Mouse (Mus musculus) neural tube, embryonic 13.5 days (tissue): ENCODE measurements at regions not wholly inside any gene's neighbourhood (a gene's known extent, or its start where the extent isn't known, plus 50 kb on each side); places are given as distances from the start of the nearest gene placed in this dataset.
A peak's percentile ranks its signal among the peaks of the same experiment; 100 is the strongest.
"Not testable (repeated sequence)": the region's sequence is repeated elsewhere in the genome, so short reads cannot be mapped to it uniquely, and the experiment has no call there.

ENCODE experiments used
- ATAC-seq: fragments of 200-750 bp; cut with Nextera tagmentation; 2 replicates; pipeline ENCODE4 v1.8.0; 2017; ENCODE audit warnings: low read depth, mild to moderate bottlenecking, moderate TSS enrichment, moderate library complexity
- H3K27ac ChIP-seq: fragments of 300-500 bp; sonication (generic); replicated peaks from 2 replicates; pipeline ENCODE4 v1.5.1; 2015; ENCODE audit warnings: moderate library complexity, mild to moderate bottlenecking, inconsistent platforms
- H3K27me3 ChIP-seq: fragments of 300-500 bp; sonication (generic); 2 replicates; pipeline ENCODE4 v1.6.1; 2015; ENCODE audit warnings: mild to moderate bottlenecking, inconsistent platforms
- H3K36me3 ChIP-seq: fragments of 300-500 bp; sonication (generic); 2 replicates; pipeline ENCODE4 v1.6.1; 2015; ENCODE audit warnings: mild to moderate bottlenecking, inconsistent platforms
- H3K4me1 ChIP-seq: fragments of 300-500 bp; sonication (generic); replicated peaks from 2 replicates; pipeline ENCODE4 v1.6.1; 2015; ENCODE audit warnings: inconsistent platforms
- H3K4me2 ChIP-seq: fragments of 300-500 bp; sonication (generic); 2 replicates; pipeline ENCODE4 v1.6.1; 2015; ENCODE audit warnings: inconsistent platforms, mild to moderate bottlenecking, moderate library complexity
- H3K4me3 ChIP-seq: fragments of 300-500 bp; sonication (generic); 2 replicates; pipeline ENCODE4 v1.5.1; 2015; ENCODE audit warnings: mild to moderate bottlenecking, inconsistent platforms
- H3K9ac ChIP-seq: fragments of 300-500 bp; sonication (generic); 2 replicates; pipeline ENCODE4 v1.6.1; 2015; ENCODE audit warnings: moderate library complexity, mild to moderate bottlenecking, inconsistent platforms
- H3K9me3 ChIP-seq: fragments of 300-500 bp; sonication (generic); 2 replicates; pipeline ENCODE4 v1.6.1; 2016; ENCODE audit warnings: inconsistent platforms
- WGBS: fragments of 180-500 bp; shearing (Covaris S2); methylation state at CpG from one replicate; pipeline ENCODE4 v1.1.7; 2015; 5-methylcytosine and 5-hydroxymethylcytosine counted together

GRCm38 (mm10) chr2:168424277-168425099 is 143.0 kb upstream of the Kcng1 start:
- H3K9ac ChIP-seq = no peak overlapping the region
- no peaks in the 10 kb centered on the region for H3K27me3 ChIP-seq
- ATAC-seq = no peak
- no peak overlapping the region for H3K4me3 ChIP-seq
- H3K9me3 ChIP-seq = no peaks in the 10 kb centered on the region
- 64% methylated on average over 20 of the region's 20 CpGs for WGBS
- H3K27ac ChIP-seq = peak overlapping the region; percentile 9; the same call in 1 of the 2 replicates
- H3K4me2 ChIP-seq = no peak overlapping the region
- peaks cover 7% of the 10 kb centered on the region; the same call in 1 of the 2 replicates for H3K4me1 ChIP-seq
- no peaks in the 10 kb centered on the region for H3K36me3 ChIP-seq

- H3K4me2 ChIP-seq = no peak overlapping the region
- no peaks in the 10 kb centered on the region for H3K9me3 ChIP-seq
- no peak overlapping the region for H3K4me3 ChIP-seq
- H3K36me3 ChIP-seq = no peaks in the 10 kb centered on the region
- no peaks in the 10 kb centered on the region for H3K27me3 ChIP-seq
- ATAC-seq = no peak
- H3K27ac ChIP-seq = no peak overlapping the region
- no peak overlapping the region for H3K9ac ChIP-seq
- 70% methylated on average over 6 of the region's 6 CpGs for WGBS
- peaks cover 7% of the 10 kb centered on the region; the same call in 1 of the 2 replicates for H3K4me1 ChIP-seq
Observed at GRCm38 (mm10) chr2:168423551-168423950, 142.0 kb upstream of the Kcng1 start.

DNA sequence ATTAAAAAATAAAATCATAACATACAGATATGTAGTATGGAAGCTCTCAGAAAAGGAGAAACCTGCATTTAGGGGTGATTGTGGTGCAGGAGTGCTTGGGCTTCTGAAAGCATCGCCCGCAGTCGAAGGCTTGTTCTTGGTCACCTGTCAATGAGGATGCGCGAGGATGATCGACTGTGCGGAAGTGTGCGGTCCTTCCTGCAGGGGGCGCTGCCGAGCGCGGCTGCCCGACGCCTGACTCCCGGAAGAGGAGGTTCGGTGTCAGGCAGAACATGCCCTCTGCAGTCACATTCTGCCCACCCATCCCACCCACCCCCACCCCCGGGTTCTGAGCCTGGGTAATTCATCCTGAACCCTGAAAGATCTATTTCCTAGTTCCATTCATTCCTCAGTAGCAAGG is 133.6 kb upstream of the Kcng1 start:
- H3K4me1 ChIP-seq = no peaks in the 10 kb centered on the region
- no peak overlapping the region for H3K9ac ChIP-seq
- no peaks in the 10 kb centered on the region for H3K36me3 ChIP-seq
- no peaks in the 10 kb centered on the region for H3K9me3 ChIP-seq
- no peak overlapping the region for H3K4me2 ChIP-seq
- 31% methylated on average over 17 of the region's 17 CpGs for WGBS
- H3K27me3 ChIP-seq = no peaks in the 10 kb centered on the region
- H3K27ac ChIP-seq = no peak overlapping the region
- no peak overlapping the region for H3K4me3 ChIP-seq
- ATAC-seq = no peak

GRCm38 (mm10) chr2:168414110-168414872 is 132.8 kb upstream of the Kcng1 start:
- 87% methylated on average over 18 of the region's 18 CpGs for WGBS
- no peak for ATAC-seq

DNA sequence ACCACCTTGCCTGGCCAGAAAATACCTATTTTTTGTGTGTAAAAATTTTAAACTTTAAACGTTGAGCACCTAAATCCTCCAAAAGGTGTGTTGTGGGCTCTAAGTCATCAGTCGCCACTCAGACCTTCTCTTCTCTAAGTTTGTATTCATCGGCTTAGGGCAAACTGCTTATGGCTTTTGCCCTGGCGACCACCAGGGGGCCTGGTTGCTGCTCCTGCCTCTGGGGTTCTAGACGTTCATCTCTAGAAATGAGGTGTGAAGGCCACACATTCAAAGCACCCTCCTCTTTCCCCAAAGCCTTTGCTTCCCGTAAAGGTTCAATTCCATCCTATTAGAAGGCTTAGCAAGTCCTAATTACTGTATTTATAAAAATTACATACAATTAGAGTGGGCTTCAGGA is 131.3 kb upstream of the Kcng1 start:
- WGBS = 62% methylated on average over 6 of the region's 6 CpGs
- H3K27me3 ChIP-seq = no peaks in the 10 kb centered on the region
- H3K9ac ChIP-seq = no peak overlapping the region
- no peak overlapping the region for H3K27ac ChIP-seq
- no peak overlapping the region for H3K4me2 ChIP-seq
- 0 out of 2 replicates have a peak, but pooled peaks cover 3% of the 10 kb centered on the region for H3K9me3 ChIP-seq
- no peak overlapping the region for H3K4me3 ChIP-seq
- no peaks in the 10 kb centered on the region for H3K4me1 ChIP-seq
- ATAC-seq = no peak
- H3K36me3 ChIP-seq = no peaks in the 10 kb centered on the region

More at GRCm38 (mm10) chr2:168414110-168414872, 132.8 kb upstream of the Kcng1 start:
- Histone ChIP-seq H3K4me3 (no peak overlapping the region), H3K36me3 (no peaks in the 10 kb centered on the region), H3K27me3 (no peaks in the 10 kb centered on the region), H3K4me2 (no peak overlapping the region), H3K4me1 (no peaks in the 10 kb centered on the region), H3K9me3 (no peaks in the 10 kb centered on the region), H3K27ac (no peak overlapping the region), H3K9ac (no peak overlapping the region)

GRCm38 (mm10) chr2:168402782-168403513 is 121.4 kb upstream of the Kcng1 start:
- Histone ChIP-seq H3K36me3 (no peaks in the 10 kb centered on the region), H3K4me2 (no peak overlapping the region), H3K27ac (peak overlapping the region; percentile 39; the same call in 1 of the 2 replicates), H3K9ac (no peak overlapping the region), H3K4me3 (no peak overlapping the region), H3K4me1 (peaks cover 21% of the 10 kb centered on the region), H3K9me3 (no peaks in the 10 kb centered on the region), H3K27me3 (no peaks in the 10 kb centered on the region)
- WGBS = 38% methylated on average over 16 of the region's 16 CpGs
- ATAC-seq = peak; percentile 54

GRCm38 (mm10) chr2:168399088-168399709 is 117.7 kb upstream of the Kcng1 start:
- H3K9me3 ChIP-seq = no peaks in the 10 kb centered on the region
- H3K27ac ChIP-seq = peak overlapping the region; percentile 73
- peak overlapping the region; percentile 11; the same call in 1 of the 2 replicates for H3K4me2 ChIP-seq
- H3K36me3 ChIP-seq = no peaks in the 10 kb centered on the region
- ATAC-seq = peak; percentile 45; the same call in 1 of the 2 replicates
- no peak overlapping the region for H3K9ac ChIP-seq
- peaks cover 28% of the 10 kb centered on the region for H3K4me1 ChIP-seq
- H3K27me3 ChIP-seq = no peaks in the 10 kb centered on the region
- WGBS = 41% methylated on average over 14 of the region's 14 CpGs
- H3K4me3 ChIP-seq = no peak overlapping the region

DNA sequence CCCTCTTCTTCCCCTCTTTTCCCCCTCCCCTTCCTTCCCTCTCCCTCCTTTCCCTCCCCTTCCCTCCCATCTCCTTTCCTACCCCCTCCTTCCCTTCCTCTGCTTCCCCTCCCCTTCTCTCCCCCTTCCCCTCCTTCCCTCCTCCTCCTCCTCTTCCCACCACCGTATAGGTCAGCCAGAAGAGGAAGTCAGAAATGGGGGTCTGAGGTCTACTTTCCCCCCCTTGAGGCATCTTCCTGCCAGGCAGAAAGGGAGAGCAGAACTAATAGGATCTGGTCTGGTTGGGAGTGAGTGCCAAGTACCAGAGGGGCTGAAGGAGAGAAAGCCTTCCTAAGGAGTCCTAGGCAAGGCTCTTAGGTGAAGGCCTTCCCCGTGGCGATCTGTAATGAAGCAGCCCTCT is 114.8 kb upstream of the Kcng1 start:
- Histone ChIP-seq H3K4me1 (peaks cover 20% of the 10 kb centered on the region), H3K9me3 (no peaks in the 10 kb centered on the region), H3K4me2 (no peak overlapping the region), H3K27ac (no peak overlapping the region), H3K36me3 (no peaks in the 10 kb centered on the region), H3K9ac (no peak overlapping the region), H3K4me3 (no peak overlapping the region), H3K27me3 (no peaks in the 10 kb centered on the region)
- WGBS = 68% methylated on average over 3 of the region's 3 CpGs
- no peak for ATAC-seq

- Histone ChIP-seq H3K9me3 (no peaks in the 10 kb centered on the region), H3K9ac (no peak overlapping the region), H3K36me3 (no peaks in the 10 kb centered on the region), H3K4me3 (no peak overlapping the region), H3K4me2 (no peak overlapping the region), H3K4me1 (peaks cover 7% of the 10 kb centered on the region; the same call in 1 of the 2 replicates), H3K27ac (no peak overlapping the region), H3K27me3 (no peaks in the 10 kb centered on the region)
- no peak for ATAC-seq
- 94% methylated on average over 18 of the region's 18 CpGs for WGBS
Observed at GRCm38 (mm10) chr2:168393341-168393740, 111.8 kb upstream of the Kcng1 start.

- H3K4me1 ChIP-seq, H3K27ac ChIP-seq, H3K4me2 ChIP-seq, ATAC-seq, H3K9me3 ChIP-seq, H3K36me3 ChIP-seq, H3K9ac ChIP-seq, H3K27me3 ChIP-seq, H3K4me3 ChIP-seq: not testable (repeated sequence)
- WGBS = 90% methylated on average over 3 of the region's 3 CpGs
Observed at GRCm38 (mm10) chr2:168392171-168392570, 110.6 kb upstream of the Kcng1 start.

DNA sequence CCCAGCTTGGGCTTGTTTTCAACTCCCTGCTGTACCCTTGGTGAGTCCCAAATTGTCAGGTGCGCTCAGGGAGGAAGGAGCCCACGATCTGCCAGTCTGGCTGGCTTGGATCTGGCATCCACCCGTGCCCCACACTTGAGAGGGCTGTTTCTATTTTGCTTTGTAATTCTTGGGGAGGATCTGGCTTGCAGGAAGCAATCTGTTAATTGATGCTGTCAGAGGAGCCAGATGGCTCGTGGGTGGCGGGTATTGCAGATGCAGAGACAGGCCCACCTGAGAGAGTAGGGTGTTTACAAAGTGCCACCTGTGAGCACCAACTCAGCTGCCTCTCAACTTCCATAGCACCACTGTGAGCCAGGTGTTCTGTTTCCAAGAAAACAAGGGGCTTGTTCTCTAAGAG is 99.1 kb upstream of the Kcng1 start:
- no peak overlapping the region for H3K4me2 ChIP-seq
- no peak overlapping the region for H3K4me3 ChIP-seq
- no peak for ATAC-seq
- H3K9me3 ChIP-seq = peaks cover 5% of the 10 kb centered on the region; the same call in 1 of the 2 replicates
- no peaks in the 10 kb centered on the region for H3K27me3 ChIP-seq
- H3K9ac ChIP-seq = no peak overlapping the region
- H3K27ac ChIP-seq = no peak overlapping the region
- H3K36me3 ChIP-seq = no peaks in the 10 kb centered on the region
- WGBS = 81% methylated on average over 5 of the region's 5 CpGs
- no peaks in the 10 kb centered on the region for H3K4me1 ChIP-seq
